ENCODE assay signal across 31 mouse cellular contexts in genomic region chr12:31232635-31233034, GRCm38 (mm10). TPM values are rescaled to one million over a fixed set of nuclear protein-coding genes. Genes with fewer than 3 reads are reported as not detected.
A peak's percentile ranks its signal among the peaks of the same experiment; 100 is the strongest.
DNase-seq lines count a peak whose midpoint lies in the region; ATAC-seq and TF ChIP-seq lines count a peak whose summit lies in the region.
"Had no signal": no experiment of that assay in that cellular context is flagged by ENCODE, and none has a peak within 500 bp of the region (broad histone marks: within the 10 kb centered on the region; RNA-seq: fewer than 3 reads in every experiment).

No protein-coding gene starts in this region.

- peak overlapping the region; percentile 73; the same call in 1 of the 2 replicates for H3K27ac ChIP-seq in heart, embryonic 10.5 days
- H3K27ac ChIP-seq in kidney, embryonic 16.5 days (ENCODE audit: low read length): peak overlapping the region; percentile 41; the same call in 1 of the 2 replicates
- no peak overlapping the region for H3K27ac ChIP-seq in midbrain, embryonic 11.5 days (ENCODE audit: low read depth, low read length)
- no peak overlapping the region for H3K27ac ChIP-seq in midbrain, postnatal 0 days (ENCODE audit: low read depth, low read length)
- H3K27ac ChIP-seq: forebrain, embryonic 10.5 days; forebrain, embryonic 13.5 days; heart, embryonic 13.5 days; hindbrain, embryonic 10.5 days; hindbrain, embryonic 13.5 days; intestine, embryonic 15.5 days had no signal

- H3K27me3 ChIP-seq in heart, embryonic 10.5 days (ENCODE audit: insufficient read depth, poor library complexity, severe bottlenecking): no peaks in the 10 kb centered on the region
- H3K27me3 ChIP-seq in kidney, embryonic 16.5 days (ENCODE audit: insufficient read depth, low read length): no peaks in the 10 kb centered on the region
- H3K27me3 ChIP-seq in midbrain, embryonic 11.5 days (ENCODE audit: control insufficient read depth, insufficient read depth, low read length): no peaks in the 10 kb centered on the region
- no peaks in the 10 kb centered on the region for H3K27me3 ChIP-seq in midbrain, postnatal 0 days (ENCODE audit: insufficient read depth, low read length)
- H3K27me3 ChIP-seq: forebrain, embryonic 13.5 days; heart, embryonic 13.5 days; hindbrain, embryonic 13.5 days; intestine, embryonic 15.5 days had no signal

- no peak overlapping the region for H3K4me3 ChIP-seq in heart, embryonic 10.5 days
- no peak overlapping the region for H3K4me3 ChIP-seq in kidney, embryonic 16.5 days (ENCODE audit: low read length)
- H3K4me3 ChIP-seq in midbrain, embryonic 11.5 days (ENCODE audit: low read depth, low read length): no peak overlapping the region
- H3K4me3 ChIP-seq in midbrain, postnatal 0 days (ENCODE audit: low read depth, low read length): no peak overlapping the region
- H3K4me3 ChIP-seq: forebrain, embryonic 10.5 days; forebrain, embryonic 13.5 days; heart, embryonic 13.5 days; hindbrain, embryonic 10.5 days; hindbrain, embryonic 13.5 days; intestine, embryonic 15.5 days had no signal

- no peak overlapping the region for H3K9ac ChIP-seq in kidney, embryonic 16.5 days (replicated peaks; ENCODE audit: low read length)
- H3K9ac ChIP-seq in midbrain, embryonic 11.5 days (ENCODE audit: low read length): no peak overlapping the region
- no peak overlapping the region for H3K9ac ChIP-seq in midbrain, postnatal 0 days (replicated peaks; ENCODE audit: low read length, poor library complexity, severe bottlenecking)
- H3K9ac ChIP-seq: forebrain, embryonic 13.5 days; heart, embryonic 13.5 days; hindbrain, embryonic 13.5 days; intestine, embryonic 15.5 days had no signal

- intact Hi-C loops in heart, postnatal 25 days (cut with DNase I): no loop called here

- DNase-seq in adrenal gland, postnatal 10 days: peak; percentile 56
- no peak for DNase-seq in adrenal gland, adult 18-20 months (ENCODE audit: low spot score in 2 of 2)
- DNase-seq in heart, embryonic 10.5 days (ENCODE audit: low spot score): no peak
- no peak for DNase-seq in heart, postnatal 25 days (ENCODE audit: low spot score)
- no peak for DNase-seq in kidney, postnatal 4 days
- DNase-seq in midbrain, embryonic 11.5 days (ENCODE audit: low spot score, missing footprints): peak; percentile 19
- no peak for DNase-seq in midbrain, postnatal 0 days (ENCODE audit: low spot score)
- DNase-seq: adrenal gland, adult 2 months; cerebellum, adult 18-20 months; cerebellum, adult 9-10 months; cerebellum, postnatal 14 days; gastrocnemius, postnatal 14 days; heart, adult 18-20 months; heart, postnatal 36 days had no signal

- TF ChIP-seq CTCF in midbrain, postnatal 0 days (IDR thresholded peaks at IDR 0.05): no peak

- no peak overlapping the region for H3K4me2 ChIP-seq in kidney, embryonic 16.5 days (replicated peaks; ENCODE audit: low read depth, low read length)
- no peak overlapping the region for H3K4me2 ChIP-seq in midbrain, embryonic 11.5 days
- H3K4me2 ChIP-seq in midbrain, postnatal 0 days (ENCODE audit: low read depth, low read length, poor library complexity, severe bottlenecking): no peak overlapping the region
- H3K4me2 ChIP-seq: forebrain, embryonic 13.5 days; heart, embryonic 13.5 days; hindbrain, embryonic 13.5 days; intestine, embryonic 15.5 days had no signal

- H3K4me1 ChIP-seq in heart, embryonic 10.5 days: peaks cover 46% of the 10 kb centered on the region
- H3K4me1 ChIP-seq in kidney, embryonic 16.5 days (ENCODE audit: insufficient read depth, low read length): peaks cover 25% of the 10 kb centered on the region
- no peaks in the 10 kb centered on the region; the same call in 1 of the 2 replicates for H3K4me1 ChIP-seq in midbrain, embryonic 11.5 days (ENCODE audit: control insufficient read depth, insufficient read depth, low read length)
- H3K4me1 ChIP-seq in midbrain, postnatal 0 days (ENCODE audit: insufficient read depth, low read length): no peaks in the 10 kb centered on the region
- H3K4me1 ChIP-seq: forebrain, embryonic 13.5 days; hindbrain, embryonic 13.5 days had no signal

- no peaks in the 10 kb centered on the region for H3K36me3 ChIP-seq in heart, embryonic 10.5 days
- no peaks in the 10 kb centered on the region for H3K36me3 ChIP-seq in kidney, embryonic 16.5 days (ENCODE audit: insufficient read depth, low read length)
- H3K36me3 ChIP-seq in midbrain, embryonic 11.5 days (ENCODE audit: control insufficient read depth, insufficient read depth, low read length): no peaks in the 10 kb centered on the region
- no peaks in the 10 kb centered on the region for H3K36me3 ChIP-seq in midbrain, postnatal 0 days (ENCODE audit: insufficient read depth, low read length)
- H3K36me3 ChIP-seq: forebrain, embryonic 10.5 days; heart, embryonic 13.5 days; hindbrain, embryonic 10.5 days; hindbrain, embryonic 13.5 days; intestine, embryonic 15.5 days had no signal

- no peak for ATAC-seq in kidney, embryonic 16.5 days (ENCODE audit: low FRiP score, low TSS enrichment)
- no peak for ATAC-seq in midbrain, embryonic 11.5 days (ENCODE audit: low FRiP score)
- ATAC-seq in midbrain, postnatal 0 days (ENCODE audit: low FRiP score): no peak
- ATAC-seq: activated CD4-positive, CD25-positive, alpha-beta regulatory T cell, adult 4 months; forebrain, embryonic 13.5 days; forebrain, embryonic 16.5 days; hindbrain, embryonic 16.5 days; intestine, embryonic 15.5 days had no signal

- H3K9me3 ChIP-seq in heart, embryonic 10.5 days: no peaks in the 10 kb centered on the region
- H3K9me3 ChIP-seq in kidney, embryonic 16.5 days (ENCODE audit: low read length): no peaks in the 10 kb centered on the region
- no peaks in the 10 kb centered on the region for H3K9me3 ChIP-seq in midbrain, embryonic 11.5 days (ENCODE audit: control insufficient read depth, low read length)
- no peaks in the 10 kb centered on the region for H3K9me3 ChIP-seq in midbrain, postnatal 0 days (ENCODE audit: low read length)
- H3K9me3 ChIP-seq: forebrain, embryonic 10.5 days; forebrain, embryonic 13.5 days; heart, embryonic 13.5 days; hindbrain, embryonic 10.5 days; hindbrain, embryonic 13.5 days; intestine, embryonic 15.5 days had no signal

- 64% methylated on average over 1 of the region's 1 CpGs for WGBS in heart, embryonic 10.5 days
- 100% methylated on average over 1 of the region's 1 CpGs for WGBS in kidney, embryonic 16.5 days
- WGBS in midbrain, embryonic 11.5 days: 93% methylated on average over 1 of the region's 1 CpGs
- 94% methylated on average over 1 of the region's 1 CpGs for WGBS in midbrain, postnatal 0 days

RNA-seq across cellular contexts. Expression of gene Gm6993, which starts 7.9 kb away (rescaled TPM):
- not detected for total RNA-seq in adrenal gland, postnatal 10 days (2021)
- total RNA-seq in adrenal gland, adult 18-20 months (2021): not detected
- polyA plus RNA-seq in heart, embryonic 10.5 days (2016; fragmentation: Nextera tagmentation; extraction: Ambion mirVana): not detected in 2 replicates
- not detected for total RNA-seq in heart, postnatal 25 days (2021)
- not detected in 2 replicates for polyA plus RNA-seq in kidney, embryonic 16.5 days (2015; fragmentation: Nextera tagmentation; extraction: Ambion mirVana)
- polyA plus RNA-seq in midbrain, embryonic 11.5 days (2014; fragmentation: Nextera tagmentation; extraction: Ambion mirVana): not detected in 2 replicates
- total RNA-seq in midbrain, postnatal 0 days (2014; rRNA removed): not detected in 2 replicates
- polyA plus RNA-seq in midbrain, postnatal 0 days (2015; fragmentation: Nextera tagmentation; extraction: Ambion mirVana): not detected in 2 replicates
- total RNA-seq: adrenal gland, adult 2 months; adrenal gland, postnatal 36 days; ES-E14; gastrocnemius, adult 18-20 months; gastrocnemius, postnatal 14 days; gastrocnemius, postnatal 4 days; heart, adult 18-20 months; heart, postnatal 36 days had no signal
- polyA plus RNA-seq: activated CD4-positive, CD25-positive, alpha-beta regulatory T cell, adult 4 months; adrenal gland, adult 2 months; embryonic facial prominence, embryonic 11.5 days; embryonic facial prominence, embryonic 14.5 days; forebrain, embryonic 10.5 days; forebrain, embryonic 13.5 days; forebrain, embryonic 16.5 days; heart, embryonic 13.5 days; heart, embryonic 16.5 days; hindbrain, embryonic 10.5 days; hindbrain, embryonic 13.5 days; hindbrain, embryonic 16.5 days; intestine, embryonic 15.5 days had no signal

RNA-seq across cellular contexts. Expression of gene Lamb1, which starts 32.4 kb away (rescaled TPM):
- total RNA-seq in adrenal gland, postnatal 10 days (2021): 100 to 1,000 TPM; 147 to 165 TPM
- total RNA-seq in adrenal gland, adult 18-20 months (2021): 100 to 1,000 TPM; 135 to 197 TPM
- 66.1 and 102 TPM in 2 replicates for polyA plus RNA-seq in heart, embryonic 10.5 days (2016; fragmentation: Nextera tagmentation; extraction: Ambion mirVana)
- 10 to 100 TPM; 87.5 to 89.2 TPM for total RNA-seq in heart, postnatal 25 days (2021)
- 174 and 175 TPM in 2 replicates for polyA plus RNA-seq in kidney, embryonic 16.5 days (2015; fragmentation: Nextera tagmentation; extraction: Ambion mirVana)
- 17.3 and 18.5 TPM in 2 replicates for polyA plus RNA-seq in midbrain, embryonic 11.5 days (2014; fragmentation: Nextera tagmentation; extraction: Ambion mirVana)
- total RNA-seq in midbrain, postnatal 0 days (2014; rRNA removed): 19.5 and 24.6 TPM in 2 replicates
- 7.6 and 8.1 TPM in 2 replicates for polyA plus RNA-seq in midbrain, postnatal 0 days (2015; fragmentation: Nextera tagmentation; extraction: Ambion mirVana)
- polyA plus RNA-seq: activated CD4-positive, CD25-positive, alpha-beta regulatory T cell, adult 4 months had no signal

Comparison
In these comparisons a context has a peak if more than half of its experiments do, and no peak if none do; other contexts are left out.
1. DNase-seq: peak in adrenal gland, postnatal 10 days (single experiment) and midbrain, embryonic 11.5 days (single experiment); none in adrenal gland, adult 18-20 months (0 of 2), heart, embryonic 10.5 days (single experiment), heart, postnatal 25 days (single experiment), kidney, postnatal 4 days (0 of 2) and midbrain, postnatal 0 days (single experiment).
2. H3K27ac ChIP-seq: peak in heart, embryonic 10.5 days (single experiment) and kidney, embryonic 16.5 days (single experiment); none in midbrain, embryonic 11.5 days (single experiment) and midbrain, postnatal 0 days (single experiment).